Mouse (Mus musculus): ENCODE measurements around the gene Adora3.

Gene Adora3

GRCm38 (mm10) chr3:105870558-105870957 lies at the start of gene Adora3, which contains the start of gene Tmigd3:
Gene Adora3, plus strand, starts transcription at chr3:105870858.
Gene Tmigd3, plus strand, starts transcription at chr3:105870903.
- DNase-seq (ENCODE audit: low read depth, low spot score) = no peak

DNA sequence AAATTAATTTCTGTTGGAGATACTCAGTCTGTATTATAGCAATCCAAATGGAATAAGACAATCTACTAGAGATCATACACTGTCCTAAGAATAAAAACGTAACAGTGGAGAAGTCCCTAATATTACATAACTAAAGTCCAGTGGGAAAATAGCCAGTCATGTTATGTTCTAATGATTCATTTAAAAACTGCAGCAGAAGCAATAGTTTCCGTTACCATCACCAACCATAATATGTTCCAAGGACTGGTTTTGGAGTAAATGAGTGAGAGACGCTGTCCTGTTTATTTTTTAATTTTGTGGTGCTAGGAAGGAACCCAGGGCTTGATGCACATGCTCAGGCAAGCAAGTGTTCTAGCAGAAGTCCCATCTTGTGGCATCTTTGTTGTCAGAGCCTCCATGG lies 49.2 kb upstream of the Adora3 start:
- DNase-seq (ENCODE audit: low read depth, low spot score) = no peak

GRCm38 (mm10) chr3:105823609-105824008 lies 47.0 kb upstream of the Adora3 start:
- no peak for DNase-seq (ENCODE audit: low read depth, low spot score)

- no peak for DNase-seq (ENCODE audit: low read depth, low spot score)
Measured at GRCm38 (mm10) chr3:105824103-105824502, 46.6 kb upstream of the Adora3 start.

- DNase-seq (ENCODE audit: low read depth, low spot score) = no peak
Measured at GRCm38 (mm10) chr3:105824704-105825103, 46.0 kb upstream of the Adora3 start.

DNA sequence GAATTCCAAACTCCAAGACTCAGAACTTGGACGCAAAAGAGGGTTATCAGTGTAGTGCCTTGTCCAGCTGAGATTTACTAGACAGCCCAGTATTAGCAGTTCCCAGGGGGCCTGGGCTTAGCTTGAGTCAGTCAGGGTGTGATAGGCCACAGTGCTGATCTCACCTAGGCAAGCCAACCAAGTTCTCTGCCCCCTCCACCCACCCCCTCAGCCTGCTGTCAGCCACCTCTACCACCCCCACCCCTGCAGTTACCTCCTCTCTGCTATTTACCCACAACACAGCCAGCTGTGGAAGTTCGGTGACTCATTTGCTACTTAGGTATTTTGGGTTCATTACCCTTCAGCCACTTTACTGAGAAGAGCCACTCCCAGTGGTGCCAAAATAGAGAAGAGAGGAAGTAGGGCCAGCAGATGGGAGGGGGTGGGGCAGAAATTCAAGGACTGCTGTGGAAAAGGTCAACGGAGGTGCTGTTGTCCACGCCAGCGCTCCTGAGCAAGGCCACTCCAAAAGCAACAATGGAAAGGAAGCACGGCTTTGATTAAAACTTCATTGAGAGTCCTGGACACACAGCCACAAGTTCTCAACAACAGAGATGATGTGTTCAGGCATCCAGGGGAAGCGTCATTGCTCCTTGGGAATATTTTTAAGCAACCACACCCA lies 45.0 kb upstream of the Adora3 start:
- DNase-seq (ENCODE audit: low read depth, low spot score) = no peak

DNA sequence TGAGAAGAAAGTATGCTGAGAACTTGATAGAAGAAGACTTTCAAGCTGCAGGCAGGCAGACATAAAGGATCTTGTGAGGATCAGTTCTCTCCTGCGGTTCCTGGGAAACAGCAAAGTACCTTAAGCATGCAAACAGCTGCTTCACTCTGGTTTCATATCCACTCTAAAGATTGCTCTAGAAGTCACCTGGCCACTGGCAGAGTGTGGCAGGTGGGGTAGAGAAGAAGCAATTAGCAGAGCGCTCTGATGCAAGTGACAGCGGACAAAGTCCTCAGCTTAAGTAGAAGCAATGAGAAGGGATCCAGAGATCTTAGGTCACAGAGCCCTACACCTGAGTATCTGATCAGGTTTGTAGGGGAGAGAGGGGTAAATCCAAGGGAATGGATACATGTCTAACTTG lies 39.1 kb upstream of the Adora3 start:
- no peak for DNase-seq (ENCODE audit: low read depth, low spot score)

- DNase-seq (ENCODE audit: low read depth, low spot score) = no peak
Measured at GRCm38 (mm10) chr3:105835875-105836274, 34.8 kb upstream of the Adora3 start.

DNA sequence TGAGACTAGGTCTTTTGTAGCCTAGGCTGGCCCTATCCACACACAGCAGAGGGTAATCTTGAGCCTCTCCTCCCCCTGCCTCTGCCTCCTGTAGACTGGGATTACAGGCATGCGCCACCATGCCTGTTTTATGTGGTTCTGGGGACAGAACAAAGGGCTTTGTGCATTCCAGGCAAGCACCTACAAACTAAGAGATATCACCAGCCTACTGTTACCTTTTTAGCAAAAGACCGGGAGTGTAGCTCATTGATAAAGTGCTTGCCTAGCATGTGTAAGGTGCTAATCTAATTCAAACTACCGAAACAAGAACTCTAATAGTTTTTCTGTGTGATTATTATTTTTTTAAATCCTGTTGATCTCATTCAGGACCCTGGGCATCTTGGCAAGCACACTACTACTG lies 33.8 kb upstream of the Adora3 start:
- no peak for DNase-seq (ENCODE audit: low read depth, low spot score)

DNA sequence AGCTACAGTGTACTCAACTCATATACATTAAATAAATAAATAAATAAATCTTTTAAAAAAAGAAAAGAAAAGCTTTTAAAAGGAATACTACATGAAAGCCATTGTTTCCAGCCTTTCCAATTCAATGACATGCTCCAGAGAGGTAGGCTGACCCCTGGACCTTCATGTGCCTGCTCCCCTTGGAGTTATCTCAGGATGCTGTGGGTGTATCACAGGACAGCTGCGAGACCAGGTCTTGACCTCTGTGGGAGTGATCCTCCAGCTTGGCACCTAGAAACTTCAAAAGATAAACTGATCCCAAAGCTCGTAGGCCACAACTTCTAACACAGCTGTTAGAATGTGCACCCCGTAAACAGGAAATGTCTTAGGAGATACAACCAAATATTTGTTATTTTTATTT lies 32.0 kb upstream of the Adora3 start:
- no peak for DNase-seq (ENCODE audit: low read depth, low spot score)

DNA sequence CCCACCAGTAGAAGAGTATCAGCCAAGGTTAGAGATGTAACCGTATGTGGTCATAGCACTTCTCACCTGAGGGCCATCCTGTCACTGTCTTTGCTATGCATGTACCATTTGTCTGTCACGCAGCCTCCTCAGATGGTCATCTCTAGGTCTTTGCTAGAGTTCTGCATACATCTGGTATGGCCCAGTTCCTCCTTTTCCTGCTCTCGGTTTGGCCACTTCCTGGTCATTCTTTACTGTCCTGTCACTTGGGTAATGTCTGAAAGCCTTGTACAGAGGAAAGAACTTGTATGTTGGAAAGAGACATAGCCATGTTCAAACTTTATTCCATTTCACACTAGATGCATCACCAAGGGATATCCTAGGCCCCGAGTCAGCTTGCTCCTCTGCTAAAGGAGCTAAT lies 30.8 kb upstream of the Adora3 start:
- no peak for DNase-seq (ENCODE audit: low read depth, low spot score)

- DNase-seq (ENCODE audit: low read depth, low spot score) = no peak
Measured at GRCm38 (mm10) chr3:105846294-105847069, 24.2 kb upstream of the Adora3 start.

DNA sequence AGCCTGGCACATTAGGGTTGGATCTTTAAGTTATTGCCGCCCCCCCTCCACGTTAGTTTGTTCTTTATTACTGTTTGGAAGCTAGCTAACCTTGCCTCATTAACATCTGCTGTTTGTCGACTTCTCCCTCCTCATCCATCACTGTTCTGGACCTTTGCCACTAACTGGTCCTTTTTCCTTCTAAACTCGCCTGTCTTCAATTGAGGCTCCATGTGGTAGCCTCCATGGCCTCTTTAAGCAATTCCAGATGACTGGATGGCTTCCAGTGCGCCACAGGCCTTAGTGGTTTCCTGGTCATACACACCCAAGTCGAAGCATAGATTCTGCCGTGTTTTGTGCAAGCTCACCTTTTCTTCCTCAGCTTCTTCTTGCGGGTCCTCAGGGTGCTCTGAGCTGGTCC lies 16.9 kb upstream of the Adora3 start:
- DNase-seq (ENCODE audit: low read depth, low spot score) = no peak

- DNase-seq (ENCODE audit: low read depth, low spot score) = no peak
Measured at GRCm38 (mm10) chr3:105854786-105855185, 15.9 kb upstream of the Adora3 start.

DNA sequence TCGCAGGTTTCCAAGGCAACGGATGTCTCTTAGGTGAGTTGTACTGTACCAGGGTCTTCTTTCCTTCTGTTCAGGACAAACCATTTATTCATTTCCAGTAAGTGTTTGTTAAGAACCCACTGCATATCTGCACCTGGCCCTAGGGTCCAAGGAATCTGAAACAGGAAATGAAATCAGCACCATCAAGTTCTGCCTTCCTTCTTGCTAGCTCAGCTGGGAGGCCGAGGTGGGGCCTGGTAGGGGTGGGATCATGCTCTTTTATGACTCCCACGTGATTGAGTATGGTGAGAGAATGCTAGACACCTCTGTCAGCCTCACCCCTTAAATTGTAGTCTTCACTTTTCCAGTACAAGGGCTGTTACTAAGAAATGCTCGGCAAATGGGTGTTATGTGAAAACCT lies 13.1 kb upstream of the Adora3 start:
- DNase-seq (ENCODE audit: low read depth, low spot score) = no peak

DNA sequence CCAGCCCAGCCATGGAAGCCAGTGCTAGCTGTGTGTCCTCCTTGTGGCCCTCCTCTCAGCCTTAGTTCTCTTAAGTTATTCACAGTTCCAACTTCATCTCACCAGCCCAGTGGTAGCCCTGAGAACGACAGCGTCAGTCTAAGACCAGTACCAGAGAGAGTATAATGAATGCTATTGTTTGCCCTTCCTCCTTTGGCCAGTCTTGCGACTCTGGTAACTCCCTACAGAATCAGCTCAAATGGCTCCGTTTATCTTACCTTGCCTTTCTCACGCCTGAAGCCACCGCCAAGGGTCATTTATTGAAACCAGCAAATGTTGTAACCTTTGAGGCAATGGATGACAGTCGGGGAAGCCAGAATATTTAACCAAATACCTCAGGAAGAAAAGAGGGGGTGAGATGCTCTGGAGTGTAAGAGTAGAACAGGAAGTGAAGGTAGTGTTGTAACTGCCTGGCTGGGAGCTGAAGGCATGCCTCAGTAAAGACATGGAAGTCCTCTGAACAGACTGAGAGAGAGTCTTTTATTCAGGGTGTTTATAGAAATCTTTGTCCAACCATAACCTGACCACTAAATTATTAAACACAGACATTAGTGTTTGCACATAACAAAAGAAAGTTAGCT lies 8.8 kb upstream of the Adora3 start:
- DNase-seq (ENCODE audit: low read depth, low spot score) = no peak

DNA sequence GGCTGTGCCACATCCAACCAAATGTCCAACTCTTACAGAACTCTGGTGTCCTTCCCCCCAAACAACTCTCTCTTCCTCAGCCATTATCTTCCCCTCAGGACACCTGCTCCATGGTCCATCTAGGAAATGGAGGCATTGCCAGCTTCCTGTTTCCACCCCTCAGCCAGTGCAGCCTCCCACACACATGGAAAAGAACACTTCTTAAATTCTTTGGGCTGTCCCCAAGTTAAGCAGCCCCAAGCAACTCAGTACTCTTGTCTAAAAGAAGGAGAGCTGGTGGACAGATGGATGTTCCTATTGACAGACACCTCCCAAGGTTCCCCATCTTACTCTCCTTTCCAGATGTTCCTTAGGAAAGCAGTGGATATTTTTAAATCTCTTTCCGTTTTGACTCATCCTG lies 6.5 kb upstream of the Adora3 start:
- DNase-seq (ENCODE audit: low read depth, low spot score) = no peak

- no peak for DNase-seq (ENCODE audit: low read depth, low spot score)
Measured at GRCm38 (mm10) chr3:105865122-105865521, 5.5 kb upstream of the Adora3 start.

DNA sequence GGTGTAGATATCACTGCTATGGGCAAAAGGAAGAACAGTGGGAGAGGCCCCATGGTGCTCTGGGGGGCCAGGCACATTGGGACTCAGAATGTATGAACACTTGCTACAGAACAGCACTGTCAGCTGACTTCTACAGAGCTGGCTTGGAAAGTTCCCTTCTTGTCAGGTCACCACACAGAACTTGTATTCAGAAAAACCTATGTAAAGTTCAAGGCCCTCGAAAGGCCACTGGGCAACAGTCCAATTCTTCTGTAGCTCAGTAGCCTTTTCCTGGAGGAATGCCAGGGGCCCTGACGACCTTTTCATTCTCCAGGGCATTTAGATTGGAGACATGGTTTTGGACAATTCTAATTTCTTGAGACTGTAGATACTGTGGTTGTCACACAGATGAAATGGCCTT lies 2.5 kb upstream of the Adora3 start:
- DNase-seq (ENCODE audit: low read depth, low spot score) = no peak

DNA sequence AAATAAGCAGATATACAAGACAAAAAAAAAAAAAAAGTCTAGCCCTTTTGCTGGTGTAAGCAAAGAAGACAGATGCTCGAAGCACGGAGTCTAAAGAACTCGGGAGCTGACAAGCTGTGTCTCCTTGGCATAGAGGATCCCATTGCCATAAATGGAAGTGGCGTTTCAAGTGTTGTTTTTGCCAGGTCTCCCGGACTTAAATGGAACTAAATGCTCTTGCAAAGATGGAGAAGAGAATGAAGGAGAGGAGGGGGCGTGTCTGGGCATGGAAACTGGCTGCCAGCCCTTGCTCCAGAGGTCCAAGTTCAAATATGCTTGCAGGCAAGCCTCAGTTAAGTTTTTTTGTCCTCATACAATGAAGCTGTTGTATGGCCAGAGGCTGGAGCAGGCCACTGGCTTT lies 1.4 kb downstream of the Adora3 start:
- no peak for DNase-seq (ENCODE audit: low read depth, low spot score)

- no peak for DNase-seq (ENCODE audit: low read depth, low spot score)
Measured at GRCm38 (mm10) chr3:105872579-105872978, 1.9 kb downstream of the Adora3 start.

GRCm38 (mm10) chr3:105873451-105874445 lies 3.1 kb downstream of the Adora3 start:
- no peak for DNase-seq (ENCODE audit: low read depth, low spot score)
